Mouse (Mus musculus) kidney, embryonic 14.5 days (tissue): ENCODE measurements around the gene 2210011C24Rik. TPM values are rescaled to one million over a fixed set of nuclear protein-coding genes. Genes with fewer than 3 reads are reported as not detected.

Experiments used
- ATAC-seq: fragments of 200-750 bp; cut with Nextera tagmentation; 2 replicates; pipeline ENCODE4 v1.8.0; 2017; ENCODE audit warnings: moderate number of reproducible peaks, mild to moderate bottlenecking, moderate TSS enrichment, moderate library complexity; ENCODE audit not compliant: low FRiP score, low TSS enrichment
- H3K27ac ChIP-seq: fragments of 300-500 bp; sonication (generic); 2 replicates; pipeline ENCODE4 v1.5.1; 2014; ENCODE audit warnings: low read depth, mild to moderate bottlenecking, low read length, moderate library complexity, mixed read lengths
- H3K27me3 ChIP-seq: fragments of 300-500 bp; sonication (generic); 2 replicates; pipeline ENCODE4 v1.6.1; 2014; ENCODE audit warnings: mild to moderate bottlenecking, low read length; ENCODE audit not compliant: control insufficient read depth, insufficient read depth
- H3K36me3 ChIP-seq: fragments of 300-500 bp; sonication (generic); 2 replicates; pipeline ENCODE4 v1.6.1; 2014; ENCODE audit warnings: low read length, mixed read lengths; ENCODE audit not compliant: control insufficient read depth, insufficient read depth
- H3K4me1 ChIP-seq: fragments of 300-500 bp; sonication (generic); 2 replicates; pipeline ENCODE4 v1.6.1; 2014; ENCODE audit warnings: low read length, mixed read lengths; ENCODE audit not compliant: control insufficient read depth, insufficient read depth
- H3K4me2 ChIP-seq: fragments of 300-500 bp; sonication (generic); replicated peaks from 2 replicates; pipeline ENCODE4 v1.6.1; 2014; ENCODE audit warnings: low read depth, mild to moderate bottlenecking, low read length
- H3K4me3 ChIP-seq: fragments of 300-500 bp; sonication (generic); 2 replicates; pipeline ENCODE4 v1.5.1; 2014; ENCODE audit warnings: mild to moderate bottlenecking, low read length
- H3K9ac ChIP-seq: fragments of 300-500 bp; sonication (generic); 2 replicates; pipeline ENCODE4 v1.6.1; 2014; ENCODE audit warnings: low read depth, mild to moderate bottlenecking, low read length, moderate library complexity
- H3K9me3 ChIP-seq: fragments of 300-500 bp; sonication (generic); 2 replicates; pipeline ENCODE4 v1.6.1; 2016; ENCODE audit warnings: low read length; ENCODE audit not compliant: control insufficient read depth
- WGBS: fragments of 180-500 bp; shearing (Covaris S2); extraction: QIAGEN DNeasy Blood & Tissue Kit; methylation state at CpG from one replicate; pipeline ENCODE4 v1.1.7; 2014; 5-methylcytosine and 5-hydroxymethylcytosine counted together
- polyA plus RNA-seq: library from polyadenylated mRNA; unstranded; fragments of >200 nt; fragmentation: Nextera tagmentation; extraction: Ambion mirVana; gene quantifications from 2 replicates; pipeline ENCODE4 v1.2.1, GENCODE M21; 2014

The 2210011C24Rik gene
- polyA plus RNA-seq, 1 experiment from 2014 or later = 5.7 TPM

DNA sequence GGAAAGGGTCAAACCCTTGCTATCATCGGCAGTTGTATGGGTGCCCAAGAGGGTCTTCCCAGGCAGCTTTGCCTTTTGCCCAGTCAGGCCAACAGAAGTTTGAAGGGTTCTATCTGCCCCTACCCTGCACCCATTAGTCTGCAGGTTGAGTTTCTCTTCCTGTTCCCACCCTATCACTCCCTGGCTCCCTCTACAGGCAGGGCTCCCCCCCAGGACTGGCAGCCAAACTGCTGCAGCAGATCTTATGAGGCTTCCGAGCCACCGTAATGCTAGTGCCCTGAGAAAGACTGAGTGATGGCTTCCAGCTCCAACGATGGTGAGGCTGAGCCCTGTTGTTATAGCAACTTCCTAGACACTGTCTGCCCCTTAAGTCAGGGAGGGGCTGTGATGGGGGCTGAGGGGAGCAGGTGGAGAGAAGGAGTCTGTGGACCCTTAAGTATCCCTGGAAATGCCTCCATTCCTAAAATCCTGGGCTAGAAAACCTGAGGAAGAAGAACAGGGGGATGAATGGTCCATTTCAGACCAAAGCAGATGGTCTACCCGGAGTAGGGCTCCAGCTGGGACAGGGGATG lies 35.1 kb downstream of the 2210011C24Rik start:
- H3K36me3 ChIP-seq = peaks cover 26% of the 10 kb centered on the region
- ATAC-seq = no peak
- no peaks in the 10 kb centered on the region for H3K9me3 ChIP-seq
- no peak overlapping the region for H3K4me3 ChIP-seq
- 82% methylated on average over 5 of the region's 5 CpGs for WGBS
- H3K4me1 ChIP-seq = peaks cover 26% of the 10 kb centered on the region
- no peak overlapping the region for H3K4me2 ChIP-seq
- no peaks in the 10 kb centered on the region for H3K27me3 ChIP-seq
- no peak overlapping the region for H3K27ac ChIP-seq
- no peak overlapping the region for H3K9ac ChIP-seq

DNA sequence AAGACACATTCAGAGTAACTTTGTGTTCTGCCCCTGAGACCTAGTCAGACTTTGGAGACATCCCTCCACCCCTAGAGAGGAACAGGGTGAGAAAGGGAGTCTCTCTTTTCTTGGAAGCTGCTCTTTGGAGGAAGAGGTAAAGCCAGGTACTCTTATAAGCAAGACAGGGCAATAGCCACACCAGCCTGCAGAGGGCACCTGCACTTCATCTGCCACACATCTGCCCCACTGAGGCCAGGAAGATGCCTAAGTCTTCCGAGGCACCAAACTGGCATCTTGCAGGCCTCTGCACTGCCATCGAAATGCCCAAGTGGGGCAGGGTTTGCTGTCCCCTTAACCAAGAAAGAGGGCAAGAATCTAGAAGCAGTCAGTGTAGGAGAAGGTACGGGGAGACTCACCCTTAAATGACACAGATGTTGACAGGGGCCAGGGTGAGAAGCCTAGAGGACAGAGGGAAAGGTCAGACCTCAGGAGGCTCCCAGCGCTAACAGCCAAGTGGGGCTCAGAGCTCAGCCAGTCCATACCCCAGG lies 35.8 kb downstream of the 2210011C24Rik start:
- no peak overlapping the region for H3K27ac ChIP-seq
- WGBS = 78% methylated on average over 4 of the region's 4 CpGs
- peaks cover 19% of the 10 kb centered on the region for H3K36me3 ChIP-seq
- no peak overlapping the region for H3K4me2 ChIP-seq
- ATAC-seq = no peak
- H3K4me1 ChIP-seq = peaks cover 27% of the 10 kb centered on the region
- H3K9ac ChIP-seq = no peak overlapping the region
- H3K9me3 ChIP-seq = no peaks in the 10 kb centered on the region
- H3K4me3 ChIP-seq = no peak overlapping the region
- H3K27me3 ChIP-seq = no peaks in the 10 kb centered on the region

GRCm38 (mm10) chr8:83974521-83974920 lies 37.5 kb downstream of the 2210011C24Rik start:
- Histone ChIP-seq H3K27ac (no peak overlapping the region), H3K9ac (peak overlapping the region; percentile 5; the same call in 1 of the 2 replicates), H3K36me3 (peaks cover 16% of the 10 kb centered on the region), H3K4me2 (no peak overlapping the region), H3K4me3 (no peak overlapping the region), H3K9me3 (no peaks in the 10 kb centered on the region), H3K27me3 (no peaks in the 10 kb centered on the region), H3K4me1 (peaks cover 27% of the 10 kb centered on the region)
- no peak for ATAC-seq
- WGBS = 84% methylated on average over 4 of the region's 4 CpGs

GRCm38 (mm10) chr8:83973161-83974031 lies 38.6 kb downstream of the 2210011C24Rik start:
- Histone ChIP-seq H3K4me1 (peaks cover 27% of the 10 kb centered on the region), H3K27ac (0 out of 2 replicates have a peak overlapping the region, but pooled peaks have one; percentile 11), H3K9me3 (no peaks in the 10 kb centered on the region), H3K27me3 (no peaks in the 10 kb centered on the region), H3K36me3 (peaks cover 23% of the 10 kb centered on the region), H3K4me3 (peak overlapping the region; percentile 92), H3K4me2 (peak overlapping the region; percentile 94), H3K9ac (peak overlapping the region; percentile 89)
- WGBS = 4% methylated on average over 21 of the region's 37 CpGs
- peak; percentile 28 for ATAC-seq

DNA sequence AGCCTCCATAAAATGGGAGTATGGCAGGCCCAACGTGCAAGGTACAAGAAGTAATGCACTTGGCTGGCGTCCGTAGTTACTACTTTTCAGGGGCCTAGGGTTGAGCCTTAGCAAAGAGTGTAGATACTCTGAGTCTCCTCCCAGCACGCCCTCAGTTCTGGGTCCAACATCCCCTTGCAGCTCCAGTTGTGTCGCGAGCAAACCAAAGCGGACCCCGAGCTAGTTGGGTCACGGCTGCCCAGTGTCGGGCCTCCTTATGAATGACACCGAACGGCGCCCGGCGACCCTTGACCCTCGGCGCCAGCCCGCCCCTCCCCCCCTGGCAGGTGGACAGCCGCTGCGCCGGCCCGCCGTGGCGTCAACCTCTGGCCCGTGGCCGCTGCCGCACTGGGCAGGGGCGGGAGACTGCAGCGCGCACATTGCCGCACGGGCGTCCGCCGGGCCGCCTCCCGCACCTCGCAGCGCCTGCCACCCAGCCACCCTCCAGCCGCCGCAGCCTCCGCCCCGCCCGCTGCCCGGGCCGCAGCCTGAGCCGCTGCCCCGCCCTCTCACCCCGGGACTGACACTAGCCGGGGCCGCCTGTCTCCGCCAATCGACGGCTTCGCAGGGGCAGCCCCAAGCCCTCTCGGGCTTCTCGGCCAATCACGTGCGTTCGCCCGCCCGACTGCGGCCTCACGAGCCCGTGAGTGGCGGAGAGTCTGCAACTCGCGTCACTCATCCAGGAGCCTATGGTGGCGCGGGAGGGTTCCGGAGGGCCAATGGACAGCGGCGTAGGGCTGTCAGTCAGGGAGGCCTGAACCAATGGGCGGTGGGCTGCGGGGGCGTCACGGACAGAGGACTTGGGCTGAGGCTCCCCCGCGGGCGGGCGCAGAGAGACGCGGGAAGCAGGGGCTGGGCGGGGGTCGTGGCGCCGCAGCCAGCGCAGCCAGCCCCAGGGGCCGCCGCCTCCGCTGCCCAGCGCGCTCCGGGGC lies 39.5 kb downstream of the 2210011C24Rik start, which contains the start of gene Prkaca:
TSS of gene Prkaca (plus strand) at position 844 of the 971 bp plus-strand sequence.
- no peaks in the 10 kb centered on the region for H3K9me3 ChIP-seq
- H3K27ac ChIP-seq = 0 out of 2 replicates have a peak within 1 kb of the TSS, but pooled peaks have one; percentile 51
- peak within 1 kb of the TSS; percentile 92 for H3K4me3 ChIP-seq
- ATAC-seq = peak; percentile 100
- WGBS = under 1% methylated on average over 77 of the region's 94 CpGs
- H3K27me3 ChIP-seq = no peaks in the 10 kb centered on the region
- H3K4me1 ChIP-seq = peaks cover 23% of the 10 kb centered on the region
- H3K36me3 ChIP-seq = peaks cover 28% of the 10 kb centered on the region
- peak within 1 kb of the TSS; percentile 94 for H3K4me2 ChIP-seq
- peak within 1 kb of the TSS; percentile 89 for H3K9ac ChIP-seq

GRCm38 (mm10) chr8:83971661-83972060 lies 40.3 kb downstream of the 2210011C24Rik start:
- H3K27me3 ChIP-seq = no peaks in the 10 kb centered on the region
- H3K36me3 ChIP-seq = peaks cover 35% of the 10 kb centered on the region
- H3K27ac ChIP-seq = no peak overlapping the region
- no peaks in the 10 kb centered on the region for H3K9me3 ChIP-seq
- no peak overlapping the region for H3K9ac ChIP-seq
- ATAC-seq = no peak
- H3K4me2 ChIP-seq = peak overlapping the region; percentile 82
- H3K4me1 ChIP-seq = peaks cover 16% of the 10 kb centered on the region; the same call in 1 of the 2 replicates
- 78% methylated on average over 6 of the region's 6 CpGs for WGBS
- peak overlapping the region; percentile 92 for H3K4me3 ChIP-seq

DNA sequence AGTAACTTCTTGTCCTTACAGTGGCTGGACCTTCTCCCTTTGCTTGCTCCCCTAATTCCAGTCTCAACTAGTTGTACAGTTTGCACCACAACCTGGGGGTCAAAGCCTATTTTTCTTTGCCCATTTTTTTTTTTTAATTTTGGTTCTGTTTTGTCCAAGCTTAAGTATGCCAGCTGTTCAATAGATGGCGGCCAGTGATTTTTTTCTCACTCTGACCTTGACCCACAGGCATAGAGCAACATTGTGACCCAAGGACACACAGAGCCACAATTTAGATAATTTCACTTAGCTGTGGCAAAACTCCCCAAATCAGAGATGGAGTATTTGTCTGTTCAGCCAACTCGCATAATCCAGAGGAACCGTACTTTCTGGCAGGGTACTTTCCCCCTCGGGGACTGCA lies 40.9 kb downstream of the 2210011C24Rik start:
- peaks cover 16% of the 10 kb centered on the region; the same call in 1 of the 2 replicates for H3K4me1 ChIP-seq
- no peak overlapping the region for H3K9ac ChIP-seq
- peaks cover 34% of the 10 kb centered on the region for H3K36me3 ChIP-seq
- H3K27ac ChIP-seq = no peak overlapping the region
- H3K4me3 ChIP-seq = no peak overlapping the region
- H3K9me3 ChIP-seq = no peaks in the 10 kb centered on the region
- ATAC-seq = no peak
- H3K27me3 ChIP-seq = no peaks in the 10 kb centered on the region
- H3K4me2 ChIP-seq = no peak overlapping the region
- WGBS = 91% methylated on average over 4 of the region's 4 CpGs

DNA sequence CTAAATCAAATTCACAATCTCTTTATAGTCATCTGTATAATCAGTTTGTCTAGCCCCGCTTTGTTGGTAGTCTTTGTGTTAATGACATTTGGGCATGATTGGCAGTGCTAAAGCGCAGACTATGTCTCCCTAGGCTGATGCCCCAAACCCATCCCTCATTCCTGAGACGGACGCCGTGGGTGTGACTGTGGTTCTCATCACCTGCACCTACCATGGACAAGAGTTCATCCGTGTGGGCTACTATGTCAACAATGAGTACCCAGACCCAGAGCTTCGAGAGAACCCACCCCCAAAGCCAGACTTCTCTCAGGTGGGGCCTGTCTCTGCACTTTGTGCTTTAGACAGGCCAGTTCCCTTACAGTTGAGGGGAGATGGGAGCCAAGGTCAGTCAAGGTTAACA lies 44.3 kb downstream of the 2210011C24Rik start:
- no peak overlapping the region for H3K4me3 ChIP-seq
- H3K9me3 ChIP-seq = no peaks in the 10 kb centered on the region
- no peak overlapping the region for H3K9ac ChIP-seq
- ATAC-seq = no peak
- 97% methylated on average over 7 of the region's 7 CpGs for WGBS
- peaks cover 35% of the 10 kb centered on the region for H3K36me3 ChIP-seq
- H3K4me2 ChIP-seq = no peak overlapping the region
- no peak overlapping the region for H3K27ac ChIP-seq
- no peaks in the 10 kb centered on the region for H3K27me3 ChIP-seq
- H3K4me1 ChIP-seq = 0 out of 2 replicates have a peak, but pooled peaks cover 2% of the 10 kb centered on the region
